Mouse (Mus musculus): ENCODE measurements at regions not wholly inside any gene's neighbourhood (a gene's known extent, or its start where the extent isn't known, plus 50 kb on each side); places are given as distances from the start of the nearest gene placed in this dataset.

DNA sequence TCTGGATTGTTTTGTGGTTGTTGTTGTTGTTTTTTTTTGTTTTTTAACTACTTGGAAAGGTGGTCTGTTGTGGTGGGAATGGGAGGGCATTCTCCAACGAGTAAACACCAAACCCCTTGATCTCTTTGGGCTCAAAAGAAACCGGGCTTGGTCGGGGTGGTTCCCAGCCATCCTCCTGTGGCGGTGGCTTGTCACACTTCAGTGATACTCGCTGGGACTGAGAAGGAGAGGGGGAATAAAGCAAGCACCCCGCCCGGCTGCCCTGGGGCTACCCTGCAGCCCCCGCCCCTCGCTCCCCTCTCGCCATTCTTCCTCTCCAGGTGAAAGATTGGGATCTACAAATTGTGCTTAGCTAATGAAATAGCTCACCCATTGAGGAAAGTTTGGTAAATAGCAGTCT lies 229.3 kb upstream of the Sp4 start:
- H3K27ac ChIP-seq (ENCODE audit: low read depth, low read length): no peak overlapping the region
- no peak overlapping the region for H3K9ac ChIP-seq (ENCODE audit: low read depth, low read length)
- ATAC-seq (ENCODE audit: low FRiP score): no peak
- peaks cover 3% of the 10 kb centered on the region; the same call in 1 of the 2 replicates for H3K4me1 ChIP-seq (replicated peaks; ENCODE audit: control insufficient read depth, insufficient read depth, low read length)
- WGBS: 2% methylated on average over 10 of the region's 10 CpGs
- no peaks in the 10 kb centered on the region for H3K9me3 ChIP-seq (ENCODE audit: control insufficient read depth, low read length)
- no peak overlapping the region for H3K4me3 ChIP-seq (ENCODE audit: low read depth, low read length)
- no peaks in the 10 kb centered on the region for H3K36me3 ChIP-seq (ENCODE audit: control insufficient read depth, insufficient read depth, low read length)
- peak overlapping the region; percentile 9 for H3K4me2 ChIP-seq (replicated peaks; ENCODE audit: low read depth, low read length)
- no peak for DNase-seq (ENCODE audit: low spot score)
- peaks cover 23% of the 10 kb centered on the region for H3K27me3 ChIP-seq (ENCODE audit: control insufficient read depth, insufficient read depth, low read length)

- 4% methylated on average over 36 of the region's 36 CpGs for WGBS
Observed at GRCm38 (mm10) chr12:118529428-118530361, 228.5 kb upstream of the Sp4 start.

GRCm38 (mm10) chr12:118521770-118522169 lies 220.5 kb upstream of the Sp4 start:
- no peak overlapping the region for H3K4me3 ChIP-seq (ENCODE audit: low read depth, low read length)
- H3K4me1 ChIP-seq (replicated peaks; ENCODE audit: control insufficient read depth, insufficient read depth, low read length): peaks cover 4% of the 10 kb centered on the region; the same call in 1 of the 2 replicates
- H3K4me2 ChIP-seq (replicated peaks; ENCODE audit: low read depth, low read length): no peak overlapping the region
- H3K9ac ChIP-seq (ENCODE audit: low read depth, low read length): no peak overlapping the region
- ATAC-seq (ENCODE audit: low FRiP score): peak; percentile 45; the same call in 1 of the 2 replicates
- no peaks in the 10 kb centered on the region for H3K36me3 ChIP-seq (ENCODE audit: control insufficient read depth, insufficient read depth, low read length)
- no peak for DNase-seq (ENCODE audit: low spot score)
- H3K9me3 ChIP-seq (ENCODE audit: control insufficient read depth, low read length): no peaks in the 10 kb centered on the region
- H3K27me3 ChIP-seq (ENCODE audit: control insufficient read depth, insufficient read depth, low read length): no peaks in the 10 kb centered on the region
- 34% methylated on average over 2 of the region's 2 CpGs for WGBS
- no peak overlapping the region for H3K27ac ChIP-seq (ENCODE audit: low read depth, low read length)

More at GRCm38 (mm10) chr12:118529428-118530361, 228.5 kb upstream of the Sp4 start:
- Histone ChIP-seq H3K36me3 (ENCODE audit: control insufficient read depth, insufficient read depth, low read length) (no peaks in the 10 kb centered on the region), H3K27me3 (ENCODE audit: control insufficient read depth, insufficient read depth, low read length) (peaks cover 23% of the 10 kb centered on the region), H3K4me2 (replicated peaks; ENCODE audit: low read depth, low read length) (peak overlapping the region; percentile 9), H3K9ac (ENCODE audit: low read depth, low read length) (no peak overlapping the region), H3K4me1 (replicated peaks; ENCODE audit: control insufficient read depth, insufficient read depth, low read length) (peaks cover 3% of the 10 kb centered on the region; the same call in 1 of the 2 replicates), H3K27ac (ENCODE audit: low read depth, low read length) (no peak overlapping the region), H3K4me3 (ENCODE audit: low read depth, low read length) (0 out of 2 replicates have a peak overlapping the region, but pooled peaks have one; percentile 10), H3K9me3 (ENCODE audit: control insufficient read depth, low read length) (no peaks in the 10 kb centered on the region)
- peak; percentile 44; the same call in 1 of the 2 replicates for ATAC-seq (ENCODE audit: low FRiP score)
- DNase-seq (ENCODE audit: low spot score): peak; percentile 48

DNA sequence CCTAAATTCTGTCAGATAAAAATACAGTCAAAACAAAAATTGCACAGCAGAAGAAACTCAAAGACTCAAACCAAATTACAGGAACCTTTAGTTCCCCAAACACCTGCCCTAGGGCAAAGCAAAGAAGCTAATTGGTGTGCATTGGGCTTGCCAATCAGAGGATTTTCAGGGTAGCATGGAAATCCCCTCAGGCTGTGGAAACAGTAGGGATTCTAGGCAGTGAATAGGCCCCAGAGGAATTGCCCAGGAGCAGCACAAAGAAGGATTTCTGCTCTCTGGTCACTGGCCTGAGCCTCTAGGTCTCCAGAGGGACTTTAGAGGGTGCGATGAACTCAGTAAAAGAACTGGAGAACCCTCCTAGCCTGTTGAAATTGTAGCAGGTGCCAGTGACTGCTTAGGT lies 220.1 kb upstream of the Sp4 start:
- Histone ChIP-seq H3K27me3 (ENCODE audit: control insufficient read depth, insufficient read depth, low read length) (no peaks in the 10 kb centered on the region), H3K9me3 (ENCODE audit: control insufficient read depth, low read length) (no peaks in the 10 kb centered on the region), H3K36me3 (ENCODE audit: control insufficient read depth, insufficient read depth, low read length) (no peaks in the 10 kb centered on the region), H3K4me3 (ENCODE audit: low read depth, low read length) (no peak overlapping the region), H3K4me2 (replicated peaks; ENCODE audit: low read depth, low read length) (no peak overlapping the region), H3K27ac (ENCODE audit: low read depth, low read length) (no peak overlapping the region), H3K4me1 (replicated peaks; ENCODE audit: control insufficient read depth, insufficient read depth, low read length) (peaks cover 4% of the 10 kb centered on the region; the same call in 1 of the 2 replicates), H3K9ac (ENCODE audit: low read depth, low read length) (no peak overlapping the region)
- DNase-seq (ENCODE audit: low spot score) (no peak), ATAC-seq (ENCODE audit: low FRiP score) (no peak)
- WGBS: 50% methylated on average over 1 of the region's 1 CpGs

- 32% methylated on average over 10 of the region's 10 CpGs for WGBS
- H3K9ac ChIP-seq (ENCODE audit: low read depth, low read length): no peak overlapping the region
- no peak overlapping the region for H3K4me2 ChIP-seq (replicated peaks; ENCODE audit: low read depth, low read length)
- no peaks in the 10 kb centered on the region for H3K9me3 ChIP-seq (ENCODE audit: control insufficient read depth, low read length)
- no peaks in the 10 kb centered on the region for H3K36me3 ChIP-seq (ENCODE audit: control insufficient read depth, insufficient read depth, low read length)
- ATAC-seq (ENCODE audit: low FRiP score): no peak
- no peak overlapping the region for H3K27ac ChIP-seq (ENCODE audit: low read depth, low read length)
- peaks cover 4% of the 10 kb centered on the region; the same call in 1 of the 2 replicates for H3K4me1 ChIP-seq (replicated peaks; ENCODE audit: control insufficient read depth, insufficient read depth, low read length)
- H3K27me3 ChIP-seq (ENCODE audit: control insufficient read depth, insufficient read depth, low read length): no peaks in the 10 kb centered on the region
- no peak for DNase-seq (ENCODE audit: low spot score)
- no peak overlapping the region for H3K4me3 ChIP-seq (ENCODE audit: low read depth, low read length)
Observed at GRCm38 (mm10) chr12:118519801-118520327, 218.6 kb upstream of the Sp4 start.

DNA sequence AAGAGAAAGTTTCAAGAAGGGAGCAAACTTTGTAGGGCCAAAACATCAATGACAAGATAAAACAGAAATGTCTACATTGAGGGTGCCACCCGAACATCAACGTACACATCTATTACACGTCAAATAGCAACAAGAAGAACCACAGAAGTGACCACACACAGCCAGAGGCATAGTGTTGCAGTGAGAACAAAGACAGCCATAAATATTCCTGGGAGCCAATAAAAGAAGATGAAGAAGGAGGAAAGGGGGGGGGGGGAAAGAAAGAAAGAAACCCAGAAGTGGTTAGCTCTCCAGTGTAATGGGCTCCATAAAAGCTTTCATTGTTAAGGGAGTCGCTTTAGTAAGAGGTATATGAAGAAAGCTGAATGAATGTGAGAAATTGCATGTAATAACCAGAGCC lies 209.7 kb upstream of the Sp4 start:
- H3K4me2 ChIP-seq (replicated peaks; ENCODE audit: low read depth, low read length): no peak overlapping the region
- ATAC-seq (ENCODE audit: low FRiP score) (no peak), DNase-seq (ENCODE audit: low spot score) (no peak)
- 47% methylated on average over 4 of the region's 4 CpGs for WGBS
- no peaks in the 10 kb centered on the region for H3K4me1 ChIP-seq (replicated peaks; ENCODE audit: control insufficient read depth, insufficient read depth, low read length)
- H3K4me3 ChIP-seq (ENCODE audit: low read depth, low read length): no peak overlapping the region
- no peaks in the 10 kb centered on the region for H3K27me3 ChIP-seq (ENCODE audit: control insufficient read depth, insufficient read depth, low read length)
- H3K9me3 ChIP-seq (ENCODE audit: control insufficient read depth, low read length): no peaks in the 10 kb centered on the region
- no peak overlapping the region for H3K27ac ChIP-seq (ENCODE audit: low read depth, low read length)
- H3K36me3 ChIP-seq (ENCODE audit: control insufficient read depth, insufficient read depth, low read length): no peaks in the 10 kb centered on the region
- no peak overlapping the region for H3K9ac ChIP-seq (ENCODE audit: low read depth, low read length)

GRCm38 (mm10) chr12:118508972-118509917 lies 208.0 kb upstream of the Sp4 start:
- Histone ChIP-seq H3K9ac (ENCODE audit: low read depth, low read length) (no peak overlapping the region), H3K27ac (ENCODE audit: low read depth, low read length) (no peak overlapping the region), H3K4me3 (ENCODE audit: low read depth, low read length) (no peak overlapping the region), H3K36me3 (ENCODE audit: control insufficient read depth, insufficient read depth, low read length) (no peaks in the 10 kb centered on the region), H3K9me3 (ENCODE audit: control insufficient read depth, low read length) (no peaks in the 10 kb centered on the region), H3K4me1 (replicated peaks; ENCODE audit: control insufficient read depth, insufficient read depth, low read length) (no peaks in the 10 kb centered on the region), H3K4me2 (replicated peaks; ENCODE audit: low read depth, low read length) (no peak overlapping the region), H3K27me3 (ENCODE audit: control insufficient read depth, insufficient read depth, low read length) (no peaks in the 10 kb centered on the region)
- 83% methylated on average over 8 of the region's 8 CpGs for WGBS
- no peak for DNase-seq (ENCODE audit: low spot score)
- no peak for ATAC-seq (ENCODE audit: low FRiP score)

GRCm38 (mm10) chr12:118500392-118500791 lies 199.2 kb upstream of the Sp4 start:
- WGBS: 58% methylated on average over 5 of the region's 5 CpGs
- H3K4me2 ChIP-seq (replicated peaks; ENCODE audit: low read depth, low read length): no peak overlapping the region
- no peak overlapping the region for H3K27ac ChIP-seq (ENCODE audit: low read depth, low read length)
- peak; percentile 45 for ATAC-seq (ENCODE audit: low FRiP score)
- no peaks in the 10 kb centered on the region for H3K27me3 ChIP-seq (ENCODE audit: control insufficient read depth, insufficient read depth, low read length)
- H3K9ac ChIP-seq (ENCODE audit: low read depth, low read length): no peak overlapping the region
- H3K4me3 ChIP-seq (ENCODE audit: low read depth, low read length): no peak overlapping the region
- no peak for DNase-seq (ENCODE audit: low spot score)
- H3K9me3 ChIP-seq (ENCODE audit: control insufficient read depth, low read length): no peaks in the 10 kb centered on the region
- H3K36me3 ChIP-seq (ENCODE audit: control insufficient read depth, insufficient read depth, low read length): no peaks in the 10 kb centered on the region
- no peaks in the 10 kb centered on the region for H3K4me1 ChIP-seq (replicated peaks; ENCODE audit: control insufficient read depth, insufficient read depth, low read length)
